Mouse (Mus musculus) granulocyte monocyte progenitor cell, adult 5-6 weeks (primary cell): ENCODE measurements around the gene Cstad. TPM values are rescaled to one million over a fixed set of nuclear protein-coding genes. Genes with fewer than 3 reads are reported as not detected.

Experiments
- ATAC-seq: replicated peaks from 2 replicates; pipeline ENCODE4 v1.8.0; 2016; ENCODE audit warnings: mild to moderate bottlenecking, moderate TSS enrichment, inconsistent platforms; ENCODE audit not compliant: poor library complexity, severe bottlenecking
- total RNA-seq, 2 experiments: library from RNA; stranded (forward) in 1 of 2; stranded (reverse) in 1 of 2; fragments of 200-712, 200-1000 nt in 1 of 2; fragments of >200 nt in 1 of 2; fragmentation: Nextera tagmentation in 1 of 2; gene quantifications; 2 replicates each; pipeline ENCODE4 v1.2.3; 2014 to 2017

Gene Cstad
- total RNA-seq, 2 experiments from 2014 or later = not detected

DNA sequence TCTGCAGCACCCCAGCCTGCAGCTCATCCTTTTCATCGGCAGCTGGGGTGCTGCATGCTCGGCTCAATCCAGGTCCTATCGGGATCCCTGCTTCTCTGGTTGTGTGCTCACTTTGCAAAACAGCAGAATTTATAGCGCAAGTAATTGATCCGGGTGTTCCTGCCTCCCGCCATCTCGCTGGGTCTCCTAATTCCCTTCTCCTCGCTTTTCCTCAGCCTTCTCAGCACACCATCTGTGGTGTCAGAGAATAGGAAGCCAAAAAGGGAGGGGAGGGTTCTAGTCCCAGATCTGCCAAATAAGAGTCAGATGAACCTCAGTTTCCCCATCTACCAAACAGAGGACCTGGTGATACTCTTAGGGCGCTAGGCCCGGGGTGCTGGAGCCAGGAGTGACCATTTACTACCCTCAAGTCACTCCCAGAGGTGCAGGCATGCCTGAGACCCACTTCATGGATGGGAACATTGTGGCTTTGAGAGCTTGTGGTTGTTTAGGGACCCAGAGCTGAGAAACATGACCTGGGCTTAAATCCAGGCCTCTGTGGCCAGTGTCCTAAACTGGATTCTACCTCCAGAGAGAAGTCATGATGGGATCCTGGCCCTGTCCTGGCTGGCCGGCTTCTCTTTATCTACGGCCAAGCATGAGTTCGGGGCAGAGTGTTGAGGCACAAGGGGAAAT lies 1.1 kb upstream of the Cstad start:
- ATAC-seq = no peak

DNA sequence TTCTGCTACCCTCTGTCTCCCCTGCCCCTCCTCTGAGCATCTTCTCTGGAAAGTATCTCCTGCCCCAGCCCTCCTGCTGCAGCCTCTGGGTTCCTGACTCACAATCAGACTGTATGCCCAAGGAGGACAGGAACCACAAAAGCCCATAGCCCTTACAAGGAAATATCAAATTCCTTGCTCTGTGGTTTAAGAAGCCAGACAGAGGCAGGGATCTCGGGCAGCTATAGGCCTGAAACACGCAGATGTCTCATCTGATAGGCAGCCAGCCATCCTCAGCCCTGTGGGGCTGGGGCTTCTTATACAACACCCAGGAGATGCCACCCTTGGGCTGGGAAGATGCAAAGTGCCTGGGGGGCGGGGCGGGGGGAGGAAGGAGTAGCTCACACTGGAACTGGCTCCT lies 956 bp downstream of the Cstad start:
- no peak for ATAC-seq

- no peak for ATAC-seq
Observed at GRCm38 (mm10) chr2:30599621-30600020, 4.8 kb downstream of the Cstad start.

DNA sequence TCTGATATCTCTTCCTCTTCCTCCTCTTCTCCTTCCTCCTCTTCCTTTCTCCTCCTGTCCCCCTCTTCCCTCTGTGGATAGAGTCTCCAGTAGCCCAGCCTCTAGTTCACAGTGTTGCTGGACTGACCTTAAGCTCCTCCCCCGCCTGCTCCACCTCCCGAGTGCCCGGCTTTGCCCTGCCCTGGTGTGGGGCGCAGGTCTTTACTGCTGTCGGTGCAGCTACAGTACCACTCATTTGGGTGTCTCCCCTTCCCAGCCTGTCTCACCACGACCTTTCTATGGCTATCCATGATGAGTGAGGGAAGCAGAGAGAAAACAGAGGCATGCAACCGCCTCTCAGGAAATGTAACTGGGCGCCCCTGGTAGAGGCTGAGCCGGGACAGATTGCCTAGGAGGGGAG lies 5.5 kb downstream of the Cstad start:
- peak; percentile 41; the same call in 1 of the 2 replicates for ATAC-seq

DNA sequence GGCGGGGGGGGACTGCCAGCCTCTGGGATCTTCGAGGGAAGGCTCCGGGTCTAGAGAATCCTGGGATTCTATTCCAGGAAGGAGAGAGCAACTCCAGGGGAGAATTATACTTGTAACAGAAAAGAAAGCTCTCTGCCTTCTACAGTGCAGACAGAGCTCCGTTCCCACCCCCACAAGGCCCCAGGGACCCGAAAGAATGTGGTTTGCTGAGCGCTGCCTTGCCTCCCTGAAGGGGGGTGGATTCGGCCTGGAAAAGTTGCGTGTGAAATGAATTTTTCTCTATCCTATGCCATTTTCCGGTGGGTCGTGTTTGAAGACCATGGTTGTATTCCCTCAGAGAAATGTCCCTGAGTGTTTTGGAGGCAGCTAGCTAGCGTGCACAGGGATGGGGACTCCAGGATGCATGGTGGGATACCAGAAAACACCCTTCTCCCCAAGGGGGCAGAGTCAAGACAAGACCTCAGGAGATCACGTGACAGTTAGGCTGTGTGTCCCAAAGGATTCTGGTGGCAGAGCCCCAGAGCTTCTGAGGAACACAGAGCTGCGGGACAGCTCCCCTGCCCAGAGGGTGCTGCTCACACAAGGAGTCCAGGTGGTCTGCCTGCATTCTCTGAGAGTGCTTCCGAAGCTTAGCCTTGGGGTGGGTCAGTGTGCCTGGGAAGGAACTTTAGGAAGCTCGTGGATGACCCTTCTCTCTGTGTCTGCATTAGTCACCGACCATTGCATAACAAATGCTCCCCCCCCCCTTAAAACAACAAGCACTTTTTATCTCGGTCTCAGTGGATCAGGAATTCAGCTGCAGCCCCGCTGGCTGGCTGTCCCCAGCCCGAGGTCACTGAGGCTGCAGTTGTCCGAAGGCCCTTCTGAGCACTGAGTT lies 6.4 kb downstream of the Cstad start:
- ATAC-seq = no peak

DNA sequence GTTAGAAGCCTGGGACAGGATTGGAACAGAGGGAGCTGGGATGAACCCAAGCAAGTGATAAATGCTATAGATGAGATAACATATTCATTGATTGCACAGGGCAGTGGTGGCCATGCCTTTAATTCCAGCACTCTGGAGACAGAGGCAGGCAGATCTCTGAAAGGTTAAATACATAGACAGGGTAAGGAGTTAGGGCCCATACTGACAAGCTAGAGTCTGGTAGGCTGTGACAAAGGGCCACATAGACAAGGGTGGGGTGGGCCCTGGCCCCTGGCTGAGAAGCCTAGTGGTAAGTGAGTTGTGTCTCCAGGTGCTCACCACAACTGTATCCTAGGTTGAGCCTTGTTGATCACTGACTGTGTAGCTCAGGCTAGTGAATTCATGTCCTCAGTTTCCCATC lies 7.6 kb downstream of the Cstad start:
- no peak for ATAC-seq

DNA sequence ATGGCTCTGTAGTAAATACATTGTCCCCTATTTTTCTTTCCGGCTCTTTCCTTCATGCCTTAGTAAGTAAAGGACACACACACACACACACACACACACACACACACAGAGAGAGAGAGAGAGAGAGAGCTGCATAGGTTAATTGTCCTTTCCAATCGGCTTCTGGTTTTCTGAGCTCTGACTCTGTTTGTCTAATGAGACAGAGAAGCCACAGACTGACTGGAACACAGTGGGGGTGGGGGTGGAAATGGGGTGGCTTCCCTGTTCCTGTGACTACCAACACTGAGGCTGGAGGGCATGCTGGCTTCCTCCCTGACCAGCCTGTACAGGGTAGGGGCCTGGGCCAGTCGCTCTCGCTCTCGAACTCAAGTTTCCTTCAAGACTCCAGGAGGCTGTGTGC lies 8.9 kb downstream of the Cstad start:
- ATAC-seq = no peak

DNA sequence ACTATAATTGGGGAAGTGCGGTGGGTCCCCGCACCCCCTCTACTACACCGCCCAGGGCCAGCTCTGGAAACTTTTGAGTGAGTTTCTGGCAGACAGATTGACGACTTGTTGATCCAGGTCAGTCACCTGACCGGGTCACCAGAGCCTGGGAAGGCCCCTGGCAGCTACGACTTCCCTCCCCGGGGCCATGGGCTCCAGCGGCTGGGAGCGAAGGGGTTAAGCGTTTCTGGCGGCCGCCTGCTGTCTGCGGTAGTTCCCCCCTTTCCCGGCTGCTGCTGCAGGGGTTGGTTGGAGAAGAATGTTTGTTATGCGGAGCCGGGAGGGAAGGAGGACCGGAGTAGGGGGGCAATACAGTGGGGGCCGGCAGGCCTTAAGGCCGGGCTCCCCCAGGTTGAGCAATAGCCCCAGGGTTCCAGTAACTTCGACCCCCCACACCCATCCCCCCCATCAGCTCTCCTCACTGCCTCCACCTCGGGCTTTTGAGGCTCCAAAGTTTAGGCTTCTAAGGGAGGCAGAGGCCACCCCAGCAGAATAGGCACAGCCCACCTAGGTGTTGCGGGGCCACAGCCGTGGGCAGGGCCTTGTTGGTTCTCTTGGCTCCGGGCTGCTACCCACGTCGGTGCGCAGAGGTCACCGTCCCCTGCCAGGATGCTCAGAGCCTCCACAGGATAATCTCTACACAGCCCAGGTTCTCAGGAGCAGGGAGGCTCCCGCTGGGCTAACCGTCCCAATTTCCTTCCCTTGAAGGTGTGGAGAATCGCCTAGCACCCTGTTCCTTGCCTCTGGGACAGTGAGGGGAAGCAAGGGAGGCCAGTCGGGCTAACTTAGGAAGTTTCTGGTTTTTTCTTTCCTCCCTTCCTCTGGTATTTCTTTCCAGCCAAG lies 10.3 kb downstream of the Cstad start:
- ATAC-seq = peak; percentile 31

DNA sequence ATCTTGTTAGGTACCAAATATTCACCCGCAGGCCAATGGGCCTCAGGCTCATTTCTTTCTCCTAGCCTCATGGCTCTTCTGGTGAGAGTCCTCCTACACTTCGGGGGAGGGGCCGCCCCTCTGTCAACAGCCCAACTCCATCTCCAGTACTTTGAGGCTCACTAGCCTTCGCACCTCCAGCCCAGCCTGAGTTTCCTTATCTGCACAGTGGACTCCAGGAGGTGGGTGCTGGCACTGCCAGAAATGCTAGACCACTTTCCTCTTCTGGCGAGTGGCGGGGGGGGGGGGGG lies 10.9 kb downstream of the Cstad start:
- no peak for ATAC-seq

- no peak for ATAC-seq
Observed at GRCm38 (mm10) chr2:30606621-30607052, 11.8 kb downstream of the Cstad start.

DNA sequence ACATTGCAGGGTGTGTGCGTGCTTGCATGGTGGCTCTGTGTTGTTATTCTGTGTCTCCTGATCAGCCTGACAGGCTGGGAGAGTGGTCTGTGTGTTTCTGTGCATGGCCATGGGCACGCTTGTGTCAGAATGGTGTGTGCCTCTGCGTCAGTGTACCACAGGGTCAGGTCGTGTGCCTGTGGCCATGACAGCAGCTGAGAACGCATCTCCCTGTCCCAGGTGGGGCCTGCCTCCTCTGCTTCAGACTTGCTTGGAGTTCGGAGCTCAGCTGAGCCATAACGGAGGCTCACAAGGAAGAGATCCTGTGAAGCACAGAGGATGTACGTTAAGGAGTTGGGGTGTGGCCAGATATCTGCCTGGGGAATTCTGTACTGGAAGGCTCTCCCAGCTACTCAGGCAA lies 13.1 kb downstream of the Cstad start:
- no peak for ATAC-seq

DNA sequence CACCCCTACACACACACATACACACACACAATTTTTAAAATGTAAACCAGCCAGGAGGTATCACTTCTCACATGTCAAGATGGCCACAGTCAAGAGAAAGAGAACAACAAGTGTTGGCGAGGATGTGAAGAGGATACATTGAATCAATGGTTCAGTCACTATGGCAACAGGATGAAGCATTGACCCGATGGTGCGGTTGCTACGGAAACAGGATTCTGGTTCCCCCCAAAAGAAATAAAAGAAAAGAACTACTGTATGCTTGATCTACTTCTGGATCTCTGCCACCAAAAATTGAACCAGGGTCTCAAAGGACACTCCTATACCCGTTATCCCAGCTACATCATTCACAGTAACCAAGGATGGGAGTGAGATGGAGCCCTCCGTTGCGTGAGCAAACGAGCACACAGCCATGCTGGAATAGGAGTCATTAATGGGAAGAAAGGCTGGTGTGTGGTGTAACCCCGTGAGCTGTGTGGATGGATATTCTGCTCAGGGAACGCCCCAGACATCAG lies 13.9 kb downstream of the Cstad start:
- no peak for ATAC-seq

DNA sequence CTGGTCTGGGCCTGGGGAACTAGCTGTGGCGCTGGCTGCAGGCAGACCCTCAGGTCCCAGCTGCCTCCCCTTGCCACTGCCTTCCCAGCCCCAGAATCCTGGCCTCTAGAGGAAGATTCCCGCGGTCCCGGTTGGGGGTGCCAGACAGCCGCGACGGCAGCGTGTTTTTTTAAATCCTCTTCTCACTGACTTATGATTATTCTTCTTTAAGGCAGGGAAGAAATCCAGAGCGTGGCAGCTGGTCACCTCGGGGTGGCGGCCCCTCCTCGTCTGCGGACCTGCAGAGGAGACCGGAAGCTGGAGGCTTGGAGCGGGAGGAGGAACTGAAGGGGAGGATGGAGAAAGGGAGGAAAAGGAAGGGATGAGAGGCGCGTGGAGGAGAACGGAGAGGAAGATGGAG lies 18.7 kb downstream of the Cstad start:
- no peak for ATAC-seq

- no peak for ATAC-seq
Observed at GRCm38 (mm10) chr2:30614151-30614923, 19.5 kb downstream of the Cstad start.

GRCm38 (mm10) chr2:30615869-30616268 lies 21.0 kb downstream of the Cstad start:
- no peak for ATAC-seq

DNA sequence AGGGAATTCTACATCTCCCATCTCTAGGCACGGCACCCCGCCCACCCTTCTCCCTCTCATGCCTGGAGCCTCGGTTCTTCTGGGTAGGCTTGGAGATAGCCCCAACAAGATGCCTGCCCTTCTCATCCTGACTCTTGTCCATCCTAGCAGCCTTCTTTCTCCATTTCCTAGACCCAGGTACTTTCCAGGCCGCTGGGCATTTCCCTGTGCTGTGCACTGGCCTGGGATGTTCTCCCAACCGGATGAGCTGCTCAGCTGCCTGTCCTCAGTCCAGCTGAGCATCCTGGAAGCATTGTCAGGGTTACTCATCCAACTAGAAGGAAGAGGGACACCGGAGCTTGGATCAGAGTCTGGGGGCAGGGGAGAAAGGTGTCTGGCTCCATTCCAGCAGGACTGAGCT lies 21.6 kb downstream of the Cstad start:
- no peak for ATAC-seq

- peak; percentile 40 for ATAC-seq
Observed at GRCm38 (mm10) chr2:30618487-30619248, 23.8 kb downstream of the Cstad start.

DNA sequence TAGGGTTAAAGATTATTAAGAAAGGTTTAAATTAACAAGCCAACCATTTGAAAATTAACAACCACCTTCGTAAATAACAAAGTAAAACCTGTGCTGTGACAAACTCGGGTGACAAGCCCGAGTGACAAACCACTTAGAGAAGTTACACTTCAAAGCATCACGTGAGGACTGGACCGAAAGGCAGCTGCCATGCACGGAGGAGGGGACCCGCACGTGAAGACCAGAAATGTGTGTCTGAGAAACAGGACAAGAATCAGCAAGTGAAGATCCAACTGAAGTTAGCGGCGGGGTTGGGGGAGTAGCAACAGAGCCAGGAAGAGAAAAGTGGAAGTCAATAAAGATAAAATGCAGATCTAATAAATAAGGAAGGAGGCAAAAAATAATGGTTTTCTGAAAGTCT lies 29.0 kb downstream of the Cstad start:
- no peak; the same call in 1 of the 2 replicates for ATAC-seq

- ATAC-seq = no peak
Observed at GRCm38 (mm10) chr2:30625296-30625826, 30.5 kb downstream of the Cstad start.
